24 mouse cellular contexts compared by ENCODE assay signal in genomic region chr3:29963447-29963846, GRCm38 (mm10).
DNase-seq lines count a peak whose midpoint lies in the region; ATAC-seq and TF ChIP-seq lines count a peak whose summit lies in the region.
"Had no signal": no experiment of that assay in that cellular context is flagged by ENCODE, and none has a peak within 500 bp of the region (broad histone marks: within the 10 kb centered on the region; RNA-seq: fewer than 3 reads in every experiment).

No protein-coding gene starts in this region.

- TF ChIP-seq CTCF in heart, adult 2 months (IDR thresholded peaks at IDR 0.05), result no peak
- TF ChIP-seq CTCF in lung, embryonic 14.5 days (IDR thresholded peaks at IDR 0.05; ENCODE audit: low read depth), result no peak

- no peak overlapping the region for H3K9ac ChIP-seq in heart, adult 2 months (ENCODE audit: low read depth, low read length)
- no peak overlapping the region for H3K9ac ChIP-seq in lung, embryonic 14.5 days
- H3K9ac ChIP-seq in lung, embryonic 16.5 days (ENCODE audit: low read length), result no peak overlapping the region
- H3K9ac ChIP-seq: embryonic facial prominence, embryonic 12.5 days; forebrain, embryonic 13.5 days; forebrain, embryonic 15.5 days had no signal

- DNase-seq in heart, adult 2 months, result no peak
- no peak for DNase-seq in heart, postnatal 36 days
- peak; percentile 45 for DNase-seq in lung, embryonic 14.5 days
- no peak for DNase-seq in lung, postnatal 36 days
- no peak for DNase-seq in lung, postnatal 25 days (ENCODE audit: low spot score)
- DNase-seq: adrenal gland, adult 8-10 months; adrenal gland, postnatal 14 days; adrenal gland, postnatal 36 days; B cell, adult 2 months; cerebellum, adult 11-12 months; cerebellum, adult 2 months; cerebellum, adult 9-10 months; cerebellum, postnatal 10 days; cerebellum, postnatal 25 days had no signal

- no peaks in the 10 kb centered on the region for H3K79me2 ChIP-seq in heart, adult 2 months (replicated peaks; ENCODE audit: control insufficient read depth, insufficient read depth, low read length)

- H3K27me3 ChIP-seq in heart, adult 2 months (ENCODE audit: control insufficient read depth, insufficient read depth, low read length), result no peaks in the 10 kb centered on the region
- H3K27me3 ChIP-seq in lung, embryonic 14.5 days (ENCODE audit: insufficient read depth, low read length), result no peaks in the 10 kb centered on the region
- no peaks in the 10 kb centered on the region for H3K27me3 ChIP-seq in lung, embryonic 16.5 days (ENCODE audit: control insufficient read depth, insufficient read depth, low read depth, low read length)
- H3K27me3 ChIP-seq: CH12.LX; embryonic facial prominence, embryonic 12.5 days; forebrain, embryonic 13.5 days; forebrain, embryonic 15.5 days; Patski had no signal

- 76% methylated on average over 3 of the region's 3 CpGs for WGBS in heart, adult 2 months
- 50% methylated on average over 3 of the region's 3 CpGs for WGBS in lung, embryonic 14.5 days
- WGBS in lung, embryonic 16.5 days, result 55% methylated on average over 3 of the region's 3 CpGs

- peaks cover 1% of the 10 kb centered on the region for H3K4me1 ChIP-seq in heart, adult 2 months (ENCODE audit: control insufficient read depth, insufficient read depth, low read length)
- no peaks in the 10 kb centered on the region; the same call in 1 of the 2 replicates for H3K4me1 ChIP-seq in lung, embryonic 14.5 days (ENCODE audit: insufficient read depth)
- peaks cover 5% of the 10 kb centered on the region; the same call in 1 of the 2 replicates for H3K4me1 ChIP-seq in lung, embryonic 16.5 days (replicated peaks; ENCODE audit: control insufficient read depth, insufficient read depth, low read length)
- H3K4me1 ChIP-seq: embryonic facial prominence, embryonic 12.5 days; forebrain, embryonic 13.5 days; forebrain, embryonic 15.5 days had no signal

- no peaks in the 10 kb centered on the region for H3K9me3 ChIP-seq in lung, embryonic 14.5 days (ENCODE audit: low read depth, low read length)
- H3K9me3 ChIP-seq in lung, embryonic 16.5 days (ENCODE audit: control insufficient read depth, low read length), result no peaks in the 10 kb centered on the region
- H3K9me3 ChIP-seq: embryonic facial prominence, embryonic 10.5 days; embryonic facial prominence, embryonic 12.5 days; forebrain, embryonic 13.5 days; forebrain, embryonic 15.5 days; G1E had no signal

- peaks cover 26% of the 10 kb centered on the region for H3K36me3 ChIP-seq in heart, adult 2 months (ENCODE audit: control insufficient read depth, insufficient read depth, low read length)
- peaks cover 37% of the 10 kb centered on the region for H3K36me3 ChIP-seq in lung, embryonic 14.5 days (ENCODE audit: insufficient read depth)
- H3K36me3 ChIP-seq in lung, embryonic 16.5 days (ENCODE audit: control insufficient read depth, insufficient read depth, low read length), result peaks cover 25% of the 10 kb centered on the region
- H3K36me3 ChIP-seq: embryonic facial prominence, embryonic 12.5 days; forebrain, embryonic 15.5 days; G1E had no signal

- H3K4me3 ChIP-seq in heart, adult 2 months, result no peak overlapping the region
- H3K4me3 ChIP-seq in lung, embryonic 14.5 days (ENCODE audit: low read depth, low read length), result no peak overlapping the region
- H3K4me3 ChIP-seq in lung, embryonic 16.5 days (ENCODE audit: low read length), result no peak overlapping the region
- H3K4me3 ChIP-seq: embryonic facial prominence, embryonic 10.5 days; embryonic facial prominence, embryonic 12.5 days; forebrain, embryonic 13.5 days; forebrain, embryonic 15.5 days had no signal

- H3K27ac ChIP-seq in heart, adult 2 months, result peak overlapping the region; percentile 10; the same call in 1 of the 2 replicates
- peak overlapping the region; percentile 39; the same call in 1 of the 2 replicates for H3K27ac ChIP-seq in lung, embryonic 14.5 days (ENCODE audit: low read depth)
- peak overlapping the region; percentile 52 for H3K27ac ChIP-seq in lung, embryonic 16.5 days (ENCODE audit: low read length)
- H3K27ac ChIP-seq: embryonic facial prominence, embryonic 10.5 days; embryonic facial prominence, embryonic 12.5 days; forebrain, embryonic 13.5 days; forebrain, embryonic 15.5 days had no signal

- TF ChIP-seq POLR2A in heart, adult 2 months (IDR thresholded peaks at IDR 0.05; ENCODE audit: insufficient read depth, low read depth, low read length), result no peak

- TF ChIP-seq EP300 in heart, adult 2 months (IDR thresholded peaks at IDR 0.05; ENCODE audit: insufficient read depth, low read depth, low read length), result no peak

- H3K4me2 ChIP-seq in lung, embryonic 14.5 days, result no peak overlapping the region
- H3K4me2 ChIP-seq in lung, embryonic 16.5 days (ENCODE audit: low read depth, low read length), result no peak overlapping the region
- H3K4me2 ChIP-seq: embryonic facial prominence, embryonic 12.5 days; forebrain, embryonic 13.5 days; forebrain, embryonic 15.5 days had no signal

- ATAC-seq in lung, embryonic 14.5 days (ENCODE audit: insufficient read depth), result peak; percentile 57
- peak; percentile 53 for ATAC-seq in lung, embryonic 16.5 days (ENCODE audit: low read depth)
- ATAC-seq: activated CD4-positive, CD25-positive, alpha-beta regulatory T cell, adult 4 months; CD4-positive, CD25-positive, alpha-beta regulatory T cell, adult 4 months; forebrain, embryonic 13.5 days; forebrain, embryonic 15.5 days; Patski had no signal

- intact Hi-C loops in heart, adult 2 months (cut with DNase I), result no loop called here
- intact Hi-C loops in heart, postnatal 36 days (cut with DNase I), result no loop called here
